Mouse (Mus musculus): ENCODE measurements around the gene Nppa. TPM values are rescaled to one million over a fixed set of nuclear protein-coding genes. Genes with fewer than 3 reads are reported as not detected.
"Not testable (repeated sequence)": the region's sequence is repeated elsewhere in the genome, so short reads cannot be mapped to it uniquely, and the experiment has no call there.

The Nppa gene
- total RNA-seq, 1 experiment from 2014 or later: not detected

- ATAC-seq (replicated peaks; ENCODE audit: insufficient number of reproducible peaks, low FRiP score, low TSS enrichment, poor library complexity, severe bottlenecking): no peak
Observed at GRCm38 (mm10) chr4:148041611-148042191, 41.2 kb downstream of the Nppa start.

- not testable (repeated sequence) for ATAC-seq (replicated peaks; ENCODE audit: insufficient number of reproducible peaks, low FRiP score, low TSS enrichment, poor library complexity, severe bottlenecking)
Observed at GRCm38 (mm10) chr4:148043327-148043726, 42.8 kb downstream of the Nppa start.

GRCm38 (mm10) chr4:148044113-148044512, 43.6 kb downstream of the Nppa start:
- no peak for ATAC-seq (replicated peaks; ENCODE audit: insufficient number of reproducible peaks, low FRiP score, low TSS enrichment, poor library complexity, severe bottlenecking)

GRCm38 (mm10) chr4:148046450-148047031, 46.0 kb downstream of the Nppa start:
- no peak for ATAC-seq (replicated peaks; ENCODE audit: insufficient number of reproducible peaks, low FRiP score, low TSS enrichment, poor library complexity, severe bottlenecking)

- not testable (repeated sequence) for ATAC-seq (replicated peaks; ENCODE audit: insufficient number of reproducible peaks, low FRiP score, low TSS enrichment, poor library complexity, severe bottlenecking)
Observed at GRCm38 (mm10) chr4:148050396-148050914, 49.9 kb downstream of the Nppa start.

- ATAC-seq (replicated peaks; ENCODE audit: insufficient number of reproducible peaks, low FRiP score, low TSS enrichment, poor library complexity, severe bottlenecking): no peak
Observed at GRCm38 (mm10) chr4:148051046-148051776, 50.7 kb downstream of the Nppa start.

Other genes with a start within 250 kb of the Nppa start
- gene Zfp984, start 190.9 kb upstream of the Nppa start, total RNA-seq (2017): 29.2 to 47.8 TPM (median 38.2 TPM) in 3 replicates
- gene Zfp933, start 152.4 kb upstream of the Nppa start, total RNA-seq (2017): 5.8 to 14.7 TPM (median 11.8 TPM) in 3 replicates
- gene Miip, start 131.9 kb upstream of the Nppa start, total RNA-seq (2017): 26.5 to 65.0 TPM (median 45.3 TPM) in 3 replicates
- gene Fv1, start 131.7 kb upstream of the Nppa start, total RNA-seq (2017): 7.9 to 21.2 TPM (median 15.1 TPM) in 3 replicates
- gene Mfn2, start 96.0 kb upstream of the Nppa start, total RNA-seq (2017): 12.1 to 32.5 TPM (median 24.6 TPM) in 3 replicates
- gene Plod1, start 64.0 kb upstream of the Nppa start, total RNA-seq (2017): 11.0 to 12.8 TPM (median 12.7 TPM) in 3 replicates
- gene 2510039O18Rik, start 59.8 kb upstream of the Nppa start, total RNA-seq (2017): 41.3 to 61.2 TPM (median 48.2 TPM) in 3 replicates
- not detected in 3 replicates for gene Nppb, start 14.9 kb upstream of the Nppa start, total RNA-seq (2017)
- 6.5 to 18.0 TPM (median 6.7 TPM) in 3 replicates for gene Clcn6, start 38.1 kb downstream of the Nppa start, total RNA-seq (2017)
- 6.4 to 14.7 TPM (median 8.7 TPM) in 3 replicates for gene Mthfr, start 38.4 kb downstream of the Nppa start, total RNA-seq (2017)
- gene Agtrap, start 87.3 kb downstream of the Nppa start, total RNA-seq (2017): 24.7 to 50.7 TPM (median 27.8 TPM) in 3 replicates
- 1.5 to 7.6 TPM (median 6.4 TPM) in 3 replicates for gene Mad2l2, start 129.7 kb downstream of the Nppa start, total RNA-seq (2017)
- 0.29 to 3.1 TPM in 2 of 3 replicates, not detected in the other for gene Draxin, start 130.0 kb downstream of the Nppa start, total RNA-seq (2017)
- 12.7 to 17.3 TPM (median 13.8 TPM) in 3 replicates for gene Fbxo6, start 151.4 kb downstream of the Nppa start, total RNA-seq (2017)
- 1.5 to 3.5 TPM (median 2.6 TPM) in 3 replicates for gene Fbxo44, start 159.8 kb downstream of the Nppa start, total RNA-seq (2017)
- not detected in 3 replicates for gene Fbxo2, start 159.9 kb downstream of the Nppa start, total RNA-seq (2017)